Mouse (Mus musculus): ENCODE measurements around the gene Gm49776.

DNA sequence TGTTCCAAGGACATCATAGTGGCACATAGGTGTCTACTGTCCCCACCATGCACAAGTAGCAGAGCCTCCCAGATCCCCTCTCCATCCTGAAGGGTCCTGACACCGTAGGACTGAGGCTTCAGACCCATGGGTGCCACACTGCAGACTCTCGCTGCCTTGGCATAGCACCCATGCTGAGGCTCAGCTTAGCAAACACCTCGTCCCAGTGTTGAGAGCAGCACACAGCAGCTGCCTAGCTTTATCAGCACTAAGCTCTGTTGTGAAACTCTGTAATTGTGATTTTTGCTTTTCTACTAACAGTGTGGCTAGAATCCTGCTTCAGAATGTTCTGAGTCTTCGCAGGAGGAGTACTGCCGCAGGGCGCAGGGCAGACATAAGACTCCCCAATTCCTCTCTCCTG lies 60.2 kb downstream of the Gm49776 start:
- TF ChIP-seq CTCF (IDR thresholded peaks at IDR 0.05; ENCODE audit: borderline replicate concordance, insufficient read depth, low read depth, low read length), result no peak
- no peak for TF ChIP-seq POLR2A (IDR thresholded peaks at IDR 0.05; ENCODE audit: borderline replicate concordance, insufficient read depth, low read length)

Measured in cerebellum, adult 2 months (tissue).